Mouse (Mus musculus) right cerebral cortex, postnatal 4 days (tissue): Measurements from ENCODE around the gene Tmem121.

Source experiments
- DNase-seq: peaks from one replicate; pipeline ENCODE4 v3.0.0-alpha.2; 2022

The Tmem121 gene

DNA sequence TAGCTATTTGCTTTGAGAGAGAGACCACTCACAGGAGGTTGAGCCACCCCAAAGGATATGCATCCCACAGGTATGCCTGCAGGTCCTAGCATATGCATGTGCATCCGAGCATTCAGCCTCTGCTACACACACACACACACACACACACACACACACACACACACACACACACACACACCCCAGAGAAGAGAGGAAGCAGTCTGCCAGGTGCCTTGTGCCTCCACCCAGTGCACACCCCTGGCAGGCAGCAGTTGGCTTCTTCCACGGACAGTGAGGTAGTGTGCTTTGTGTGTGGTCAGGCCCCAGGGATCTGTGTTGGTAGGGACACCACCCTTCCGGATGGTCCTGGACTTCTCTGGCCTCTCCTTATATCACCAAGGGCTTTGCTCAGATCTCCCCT lies 35.8 kb upstream of the Tmem121 start:
- no peak for DNase-seq

DNA sequence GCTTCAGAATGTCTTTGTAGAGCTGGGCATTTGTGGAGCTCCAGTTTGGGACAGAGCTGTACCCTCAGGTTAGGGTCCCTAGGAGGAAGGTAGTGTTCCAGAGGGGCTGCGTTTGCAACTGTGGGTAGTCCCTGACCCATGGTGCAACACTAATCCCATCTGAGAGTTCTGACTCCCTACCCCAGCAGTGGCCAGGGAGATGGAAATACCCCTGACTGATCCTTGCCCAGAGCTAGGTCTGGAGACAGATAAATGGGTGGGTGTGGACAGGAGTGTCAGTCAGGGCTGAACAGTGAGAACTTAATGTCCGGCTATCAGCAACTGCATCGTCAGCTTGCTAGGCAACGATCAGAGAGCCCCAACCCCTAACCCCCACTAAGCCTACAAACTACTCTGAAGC lies 35.1 kb upstream of the Tmem121 start:
- DNase-seq, result no peak

- DNase-seq, result no peak
Measured at GRCm38 (mm10) chr12:113151046-113151445, 34.7 kb upstream of the Tmem121 start.

GRCm38 (mm10) chr12:113151661-113152271 lies 34.0 kb upstream of the Tmem121 start:
- DNase-seq, result no peak

DNA sequence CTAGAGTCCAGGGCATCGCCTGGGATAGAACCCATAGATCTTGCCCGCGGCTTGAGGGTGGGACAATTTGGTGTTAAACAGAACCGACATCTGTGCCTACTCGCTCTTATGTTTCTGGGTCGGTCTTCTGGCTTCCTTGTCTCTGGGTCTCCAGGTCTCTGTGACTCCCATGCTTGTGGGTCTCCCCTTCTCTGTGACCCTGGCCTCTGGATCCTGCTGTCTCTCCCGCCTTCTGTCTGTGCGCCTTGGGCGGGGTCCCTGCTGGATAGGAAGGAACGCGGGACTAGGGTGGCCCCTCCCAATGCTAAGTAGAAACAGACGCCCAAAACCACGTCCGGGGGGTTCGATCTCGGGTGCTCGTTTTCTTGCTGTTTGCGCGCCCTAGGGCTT lies 33.5 kb upstream of the Tmem121 start:
- no peak for DNase-seq

DNA sequence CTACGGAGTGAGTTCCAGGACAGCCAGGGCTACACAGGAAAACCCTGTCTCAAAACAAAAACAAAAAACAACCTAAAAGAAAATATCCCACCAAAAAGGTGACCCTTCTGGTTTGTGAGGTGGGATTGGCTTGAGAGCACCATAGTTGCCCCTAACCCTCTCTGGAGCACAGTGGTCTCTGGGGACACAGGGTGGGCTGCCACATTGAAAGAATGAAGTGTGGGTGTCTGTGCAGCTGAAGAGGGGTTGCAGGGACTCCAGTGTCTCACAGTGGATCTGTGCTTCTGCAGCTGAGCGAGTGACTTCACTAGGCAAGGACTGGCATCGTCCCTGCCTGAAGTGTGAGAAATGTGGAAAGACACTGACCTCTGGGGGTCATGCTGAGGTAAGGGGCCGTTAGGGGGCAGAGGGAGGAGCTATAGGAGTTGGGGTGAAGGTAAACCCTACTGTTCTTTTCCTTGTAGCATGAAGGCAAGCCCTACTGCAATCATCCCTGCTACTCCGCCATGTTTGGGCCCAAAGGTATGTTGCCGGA lies 32.7 kb upstream of the Tmem121 start:
- DNase-seq, result no peak

DNA sequence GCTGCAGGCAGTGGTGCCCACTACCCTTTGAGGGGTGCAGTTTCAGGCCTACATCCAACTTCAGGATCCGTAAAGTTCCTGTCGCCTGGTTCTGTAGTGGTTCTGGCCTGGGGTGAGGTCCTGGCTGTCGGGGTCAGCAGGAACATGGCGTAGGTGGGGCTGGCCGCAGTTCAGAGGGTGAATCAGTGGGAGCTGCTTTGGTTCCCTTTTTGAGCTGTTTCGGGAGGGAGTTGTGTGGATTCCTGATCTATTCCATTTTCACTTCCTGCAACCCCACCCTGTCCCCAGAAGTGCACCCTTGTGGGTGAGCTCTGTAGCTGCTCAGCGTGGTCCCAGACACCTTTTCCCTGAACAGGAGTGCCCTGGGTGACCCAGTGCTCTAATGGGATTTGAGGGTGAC lies 31.8 kb upstream of the Tmem121 start:
- no peak for DNase-seq

- DNase-seq, result no peak
Measured at GRCm38 (mm10) chr12:113154747-113155075, 31.0 kb upstream of the Tmem121 start.

DNA sequence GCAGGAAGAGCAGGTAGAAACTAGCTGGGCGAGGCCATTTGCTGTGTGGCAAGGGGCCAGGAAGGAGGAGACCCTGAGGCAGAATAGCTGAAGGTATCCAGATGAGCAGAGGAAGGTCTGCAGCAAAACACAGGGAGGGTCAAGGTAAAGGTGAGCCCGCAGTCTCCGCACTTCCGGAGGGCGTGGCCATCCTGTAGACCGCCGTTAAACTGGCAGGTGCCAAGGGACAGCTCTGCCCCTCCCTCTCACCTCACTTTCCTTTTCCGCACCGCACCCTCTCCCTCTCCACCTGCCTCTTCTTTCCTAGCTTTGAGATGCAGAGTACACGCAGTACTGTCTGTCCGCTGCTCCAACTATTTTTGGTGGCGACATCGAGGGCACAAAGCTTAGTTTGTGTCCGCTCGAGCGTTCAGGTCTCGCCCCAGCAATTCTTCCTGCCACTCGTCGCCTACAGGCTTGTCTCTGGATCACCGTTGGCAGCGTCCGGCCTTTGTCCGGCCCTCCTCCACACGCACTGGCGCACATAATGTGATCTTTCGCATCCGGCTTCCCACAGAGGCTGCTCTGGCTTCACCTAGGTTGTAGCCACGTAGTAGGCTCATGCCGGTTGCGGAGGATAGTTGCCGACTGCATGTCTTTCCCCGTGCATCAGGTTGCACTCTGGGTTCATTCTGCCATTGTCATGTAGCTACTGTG lies 30.5 kb upstream of the Tmem121 start:
- peak; percentile 55 for DNase-seq

DNA sequence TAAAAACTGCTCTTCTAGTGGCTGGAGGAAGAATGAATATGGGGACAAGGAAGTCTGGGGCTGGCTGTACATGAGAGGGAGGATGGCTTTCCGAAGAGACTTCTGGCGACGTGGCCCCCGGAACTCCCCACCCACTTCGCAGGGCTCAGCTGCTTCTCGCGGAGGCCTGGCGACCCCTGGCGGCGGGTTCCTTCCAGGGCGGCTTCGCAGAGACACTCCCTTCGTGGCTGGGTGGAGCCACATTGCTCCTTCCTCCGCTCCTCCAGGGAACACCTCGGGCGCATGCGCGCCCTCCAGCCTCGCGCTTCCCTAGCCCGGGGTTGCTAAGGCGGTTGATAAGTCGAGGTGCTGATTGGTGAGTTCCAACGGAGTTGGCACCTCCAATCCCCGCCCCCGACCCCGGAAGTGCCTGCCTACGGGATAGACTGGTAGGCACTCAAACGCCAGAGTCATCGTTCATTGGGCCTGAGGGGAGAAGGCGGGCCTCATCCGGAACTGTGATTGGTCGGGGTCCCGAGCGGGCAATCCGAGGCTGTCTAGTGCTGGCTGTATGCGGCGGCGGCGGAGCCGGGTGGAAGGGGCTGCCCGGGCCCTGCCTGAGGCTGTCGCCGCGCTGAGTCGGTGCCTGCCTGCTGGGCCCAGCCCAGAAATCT lies 29.7 kb upstream of the Tmem121 start, which contains the start of gene Tedc1:
Gene Tedc1, plus strand, starts transcription at position 535 of the 653 bp plus-strand sequence.
- peak; percentile 100 for DNase-seq

GRCm38 (mm10) chr12:113156540-113156929 lies 29.2 kb upstream of the Tmem121 start:
- DNase-seq, result no peak

- DNase-seq, result no peak
Measured at GRCm38 (mm10) chr12:113157002-113157401, 28.7 kb upstream of the Tmem121 start.

DNA sequence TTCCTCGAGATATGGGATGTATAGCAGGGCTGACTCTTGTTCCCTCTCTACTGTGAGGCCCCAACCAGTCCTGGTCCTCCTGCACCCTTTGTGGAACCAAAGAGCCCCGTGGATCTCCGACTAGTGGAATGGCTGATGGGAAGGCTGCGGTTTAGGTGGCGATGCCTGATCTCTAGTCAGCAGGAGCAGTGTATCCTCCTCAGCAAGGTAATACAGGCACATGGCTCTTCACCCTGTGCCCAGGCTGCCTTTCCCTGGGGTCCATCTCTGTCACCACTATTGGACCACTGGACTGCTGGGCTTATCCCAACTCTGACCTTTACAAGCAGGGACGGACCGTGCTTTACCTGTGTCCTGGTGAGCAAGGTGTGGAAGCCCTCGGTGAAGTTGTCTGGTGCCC lies 28.2 kb upstream of the Tmem121 start:
- no peak for DNase-seq

DNA sequence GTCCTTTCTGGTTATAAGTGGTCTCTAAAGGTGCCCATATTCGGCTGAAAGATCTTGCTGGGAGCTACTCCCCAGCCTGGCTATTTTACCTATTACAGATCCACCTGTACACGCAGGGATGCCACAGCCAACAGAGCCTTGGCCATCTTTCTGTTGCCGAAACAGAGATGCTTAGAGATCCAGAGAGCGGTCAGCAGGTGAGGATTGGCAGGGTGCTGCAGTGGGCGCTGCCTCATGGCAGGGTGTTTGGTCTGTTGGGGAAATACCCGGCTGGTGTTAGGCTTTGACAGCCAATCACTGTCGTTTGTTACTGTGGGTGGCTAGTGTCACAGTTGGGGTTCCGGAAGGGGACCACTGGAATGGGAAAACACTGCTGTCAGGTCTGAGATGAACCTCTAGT lies 27.8 kb upstream of the Tmem121 start:
- no peak for DNase-seq

- no peak for DNase-seq
Measured at GRCm38 (mm10) chr12:113163561-113164006, 22.1 kb upstream of the Tmem121 start.

DNA sequence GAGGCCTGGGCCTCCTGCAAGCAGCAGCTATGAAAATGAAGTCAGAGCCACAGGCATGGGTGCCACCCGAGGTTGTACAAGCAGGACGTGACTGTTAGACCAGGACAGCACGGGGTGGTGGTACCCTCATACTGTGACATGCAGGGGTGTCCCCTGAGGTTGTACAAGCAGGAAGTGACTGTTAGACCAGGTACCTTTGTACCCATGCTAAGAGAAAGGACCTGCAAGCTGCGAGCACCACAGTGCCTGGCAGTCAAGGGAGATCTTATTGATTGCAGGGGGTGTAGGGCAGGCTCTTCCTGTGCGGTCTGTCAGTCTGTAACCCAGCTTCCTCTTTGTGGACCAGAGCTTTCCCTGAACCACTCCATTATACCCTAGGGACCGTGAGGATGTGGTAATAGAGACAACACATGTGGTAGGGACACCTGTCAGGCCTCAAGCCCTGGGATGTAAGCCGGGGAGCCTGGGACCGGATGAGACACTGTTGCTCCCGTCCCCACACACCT lies 17.6 kb upstream of the Tmem121 start:
- no peak for DNase-seq

DNA sequence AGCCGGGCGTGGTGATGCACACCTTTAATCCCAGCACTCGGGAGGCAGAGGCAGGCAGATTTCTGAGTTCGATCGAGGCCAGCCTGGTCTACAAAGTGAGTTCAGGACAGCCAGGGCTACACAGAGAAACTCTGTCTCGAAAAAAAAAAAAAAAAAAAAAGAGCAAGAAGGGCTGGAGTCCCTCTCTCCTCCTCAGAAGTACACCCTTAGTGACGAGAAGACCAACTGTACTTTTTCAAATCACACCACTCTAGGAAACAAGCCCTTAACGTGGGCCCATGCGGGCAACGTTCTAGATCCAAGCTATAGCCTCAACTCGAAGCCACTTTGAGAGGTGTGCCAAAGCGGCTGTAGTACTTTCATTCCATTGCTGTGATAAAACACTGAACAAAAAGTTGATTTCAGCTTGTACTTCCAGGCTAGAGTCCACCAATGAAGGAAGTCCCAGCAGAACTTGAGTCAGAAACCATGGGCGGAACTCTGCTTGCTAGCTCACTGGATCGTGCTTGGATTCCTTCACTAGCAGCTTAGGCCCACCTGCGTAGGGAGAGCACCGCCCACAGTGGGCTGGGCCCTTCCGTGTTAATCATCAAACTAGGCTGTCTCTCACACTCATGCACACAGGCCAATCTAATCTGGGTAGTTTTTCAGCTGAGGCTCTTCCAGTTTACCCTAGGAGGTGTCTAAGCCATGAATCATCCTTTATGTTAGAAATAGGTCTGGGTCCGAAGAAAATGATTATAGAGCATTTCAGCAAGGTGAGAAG lies 8.6 kb upstream of the Tmem121 start:
- DNase-seq, result no peak

DNA sequence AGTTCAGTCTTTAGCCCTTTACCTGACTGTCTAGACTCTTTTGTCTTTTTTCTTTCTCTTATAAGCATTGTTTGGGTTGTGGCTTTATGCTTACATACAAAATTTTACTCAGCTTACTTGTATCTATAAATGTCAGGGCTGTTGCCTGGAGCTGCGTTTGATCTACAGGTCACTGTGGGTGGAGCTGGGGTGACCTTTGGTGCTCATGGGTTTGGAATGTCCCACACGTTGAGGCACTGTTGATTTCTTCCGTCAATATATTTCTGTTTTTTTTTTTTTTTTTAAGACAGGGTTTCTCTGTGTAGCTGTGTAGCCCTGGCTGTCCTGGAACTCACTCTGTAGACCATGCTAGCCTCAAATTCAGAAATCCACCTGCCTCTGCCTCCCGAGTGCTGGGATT lies 4.7 kb upstream of the Tmem121 start:
- no peak for DNase-seq

- DNase-seq, result no peak
Measured at GRCm38 (mm10) chr12:113184945-113185344, 785 bp upstream of the Tmem121 start.

- DNase-seq, result peak; percentile 40
Measured at GRCm38 (mm10) chr12:113186326-113187010, 738 bp downstream of the Tmem121 start.

DNA sequence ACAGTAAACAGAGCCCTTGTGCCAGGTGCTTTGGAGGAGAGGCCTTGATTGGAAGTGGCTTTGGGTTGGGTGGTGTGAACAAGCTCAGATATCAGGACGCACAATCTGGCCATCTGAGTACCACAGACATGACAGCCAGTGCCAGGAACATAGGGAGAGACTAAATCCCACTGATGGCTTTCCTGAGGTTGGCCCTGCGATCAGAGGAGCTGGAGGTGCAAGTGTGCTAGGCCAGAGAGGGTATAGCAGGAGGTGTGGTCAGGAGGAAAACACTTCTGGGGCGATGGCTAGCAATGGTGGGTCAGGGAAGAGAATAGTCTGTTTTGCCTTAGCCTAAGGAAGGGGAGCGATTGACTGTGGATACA lies 1.3 kb downstream of the Tmem121 start:
- no peak for DNase-seq

DNA sequence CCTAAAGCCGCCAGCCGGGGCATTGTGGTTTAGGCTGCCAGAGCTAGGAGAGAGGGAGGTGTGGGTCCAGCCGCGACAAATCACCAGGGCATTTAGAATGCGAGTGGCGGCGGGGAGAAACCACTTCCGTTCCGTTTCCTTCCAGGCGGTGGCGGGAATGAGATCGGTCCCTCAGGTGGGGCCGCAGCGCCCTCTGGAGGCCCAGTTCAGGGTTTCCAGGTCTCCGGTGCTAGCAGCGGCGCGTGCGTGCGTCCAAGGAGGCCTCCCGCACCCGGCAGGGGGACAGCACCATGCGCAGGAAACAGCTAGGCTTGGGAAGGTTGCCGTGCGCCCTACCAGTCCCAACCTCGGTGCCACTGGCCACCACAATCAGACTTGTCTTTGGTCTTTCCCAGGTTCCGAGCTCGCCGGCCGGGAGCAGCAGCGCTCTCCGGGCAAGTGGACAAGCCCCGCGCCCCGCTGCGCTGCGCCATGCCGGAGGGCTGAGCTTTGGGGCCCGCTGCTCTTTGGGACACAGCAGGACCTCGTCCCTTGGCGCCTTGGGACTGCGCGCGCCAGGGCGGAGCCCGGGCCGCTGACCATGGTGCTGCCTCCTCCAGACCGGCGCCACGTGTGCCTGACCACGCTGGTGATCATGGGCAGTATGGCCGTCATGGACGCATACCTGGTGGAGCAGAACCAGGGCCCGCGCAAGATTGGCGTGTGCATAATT lies 2.0 kb downstream of the Tmem121 start:
- peak; percentile 97 for DNase-seq
